Mouse (Mus musculus) layer of hippocampus, adult 11-12 months (tissue): ENCODE results near the gene Usp13.
A peak's percentile ranks its signal among the peaks of the same experiment; 100 is the strongest.

Source experiments
- DNase-seq: peaks from one replicate; pipeline ENCODE4 v3.0.0; 2022; ENCODE audit warnings: low spot score

Gene Usp13

DNA sequence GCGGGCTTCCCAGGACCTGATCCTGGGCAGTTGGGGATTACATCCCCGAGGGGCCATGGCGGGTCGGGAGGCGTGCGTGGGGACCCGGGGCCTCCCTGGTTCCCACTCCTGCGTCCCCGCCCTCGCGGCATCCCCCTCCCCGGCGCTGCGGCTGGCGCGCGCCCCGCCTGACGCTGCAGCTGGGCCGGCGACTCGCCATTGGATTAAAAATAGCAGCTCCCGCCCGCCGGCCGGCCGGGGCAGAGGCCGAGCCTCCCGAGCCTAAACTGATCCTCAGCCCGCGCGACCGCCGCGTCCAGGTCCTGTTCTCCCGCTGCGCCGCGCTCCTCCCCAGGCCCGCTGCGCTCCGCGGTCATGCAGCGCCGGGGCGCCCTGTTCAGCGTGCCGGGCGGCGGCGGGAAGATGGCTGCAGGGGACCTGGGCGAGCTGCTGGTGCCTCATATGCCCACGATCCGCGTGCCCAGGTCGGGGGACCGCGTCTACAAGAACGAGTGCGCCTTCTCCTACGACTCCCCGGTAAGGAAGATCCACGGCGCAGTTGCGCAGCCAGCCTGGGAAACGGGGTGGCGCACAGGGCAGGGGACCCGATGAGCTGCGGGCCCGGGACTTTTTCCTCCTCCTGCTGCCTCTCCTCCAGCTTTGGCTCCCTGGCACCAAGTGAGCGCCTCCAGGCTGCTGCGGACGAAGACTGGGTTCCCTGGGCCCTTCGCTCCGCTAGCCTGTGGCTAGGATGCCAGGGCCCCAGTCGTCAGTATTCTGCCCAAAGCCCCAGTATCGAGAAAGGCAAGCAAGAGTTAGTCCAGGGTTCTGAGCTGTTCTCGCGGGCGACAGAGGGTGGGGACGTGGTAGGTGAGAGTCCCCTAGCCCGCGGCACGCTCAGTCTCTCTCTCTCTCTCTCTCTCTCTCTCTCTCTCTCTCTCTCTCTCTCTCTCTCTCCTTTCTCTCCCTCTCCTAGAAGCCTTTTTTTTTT is at the start of gene Usp13:
Gene Usp13, plus strand, starts transcription at position 190 of the 970 bp plus-strand sequence.
- DNase-seq: peak; percentile 56

DNA sequence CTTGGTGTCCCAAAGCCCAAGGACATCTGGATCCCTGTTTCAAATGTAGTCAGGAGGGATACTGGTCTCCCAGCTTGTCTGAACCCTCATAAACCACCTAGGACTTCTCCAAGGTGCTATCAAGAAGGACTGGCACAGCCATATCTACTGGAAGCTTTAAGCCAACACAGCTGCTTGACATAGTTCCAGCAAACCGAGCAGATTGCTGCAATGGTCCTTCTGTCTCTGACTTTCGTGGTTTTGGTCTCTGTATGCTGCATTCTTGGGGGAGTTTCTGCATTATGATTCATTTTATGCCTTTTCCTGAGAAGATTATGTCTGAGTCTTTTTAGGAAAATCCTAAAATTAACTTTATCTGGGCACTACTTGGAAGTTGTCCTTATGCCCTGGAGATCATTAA is 46.6 kb upstream of the Usp13 start:
- no peak for DNase-seq

DNA sequence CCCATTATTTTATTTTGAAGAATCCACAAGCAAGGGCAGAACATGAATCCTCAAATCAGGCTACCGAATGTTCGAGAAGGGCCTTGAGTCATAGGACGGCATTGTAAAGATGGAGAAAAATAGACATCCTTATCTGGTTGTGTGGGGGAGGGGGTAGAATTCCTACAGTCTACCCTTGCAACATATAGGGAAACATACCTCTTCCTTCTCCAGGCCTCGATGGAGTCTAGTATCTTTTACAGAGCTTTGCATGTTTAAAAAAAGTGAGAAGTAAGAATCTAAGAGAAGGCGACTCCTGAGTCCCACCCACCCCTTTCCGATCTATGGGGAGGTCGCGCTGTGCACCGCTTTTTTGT is 367 bp upstream of the Usp13 start:
- DNase-seq: no peak

DNA sequence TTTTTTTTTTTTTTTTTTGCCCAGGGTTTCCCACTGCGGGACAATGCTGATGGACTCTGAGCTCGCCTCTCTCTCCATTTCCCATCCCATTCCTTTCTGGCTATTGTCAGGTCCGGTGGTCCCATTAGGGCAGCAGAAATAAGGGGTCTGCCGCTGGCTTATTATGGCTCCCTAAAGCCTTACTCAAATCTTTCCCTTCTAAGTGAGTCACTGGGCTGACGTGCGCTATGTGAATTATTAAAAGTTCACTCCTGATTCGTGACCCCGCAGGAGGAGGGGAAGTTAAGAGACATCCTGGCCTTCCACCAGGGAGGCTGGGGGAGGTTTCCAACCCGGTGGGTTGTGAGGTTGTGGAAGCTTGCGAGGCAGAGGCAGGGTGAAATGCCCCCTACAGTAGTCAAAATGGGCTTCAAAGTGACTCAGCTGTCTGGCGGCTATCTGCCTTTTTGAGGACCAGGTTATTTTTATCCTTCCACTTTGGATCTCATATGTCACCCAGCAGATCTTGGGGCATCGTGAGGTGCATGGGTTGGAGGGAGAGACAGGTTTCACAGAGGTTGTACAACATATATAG is 1.1 kb downstream of the Usp13 start:
- DNase-seq: no peak

DNA sequence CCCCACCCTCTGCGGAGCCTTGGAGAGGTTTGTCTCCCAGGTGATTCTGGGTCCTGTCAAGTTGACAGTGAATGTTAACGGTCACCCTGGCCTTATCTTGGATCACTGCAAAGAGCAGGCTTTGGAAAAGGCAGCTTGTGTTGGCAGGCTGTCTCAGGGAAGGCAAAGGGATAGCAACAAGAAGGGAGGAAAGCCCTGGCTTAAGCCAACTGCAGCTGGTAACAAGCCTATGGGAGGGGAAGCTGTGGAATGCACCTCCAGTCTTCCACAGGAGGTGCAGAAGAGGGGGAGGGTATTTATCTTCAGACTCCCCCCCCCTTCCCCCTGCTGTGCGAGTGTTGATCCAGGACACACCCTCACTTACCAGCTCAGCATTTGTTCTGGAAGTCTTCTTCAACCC is 5.3 kb downstream of the Usp13 start:
- no peak for DNase-seq

DNA sequence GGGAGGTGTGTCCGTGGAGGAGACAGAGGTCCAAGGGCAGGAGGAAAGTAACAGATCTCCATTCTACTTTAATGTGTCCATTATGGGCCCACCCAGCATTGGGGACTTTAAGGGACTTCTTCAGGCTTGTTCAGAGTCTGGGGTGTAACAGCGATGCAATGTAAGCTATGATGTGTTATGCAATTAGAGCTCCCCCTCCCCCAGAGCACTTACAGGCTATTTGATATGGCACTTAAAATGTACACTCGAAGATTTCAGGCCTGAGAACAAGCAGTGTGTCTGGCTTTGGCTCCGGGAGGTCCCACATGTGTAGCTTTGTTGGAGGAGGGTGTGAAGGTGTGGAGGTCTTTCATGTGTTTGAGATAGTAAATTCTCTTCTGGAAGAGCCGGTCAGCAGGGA is 7.6 kb downstream of the Usp13 start:
- DNase-seq: no peak

DNA sequence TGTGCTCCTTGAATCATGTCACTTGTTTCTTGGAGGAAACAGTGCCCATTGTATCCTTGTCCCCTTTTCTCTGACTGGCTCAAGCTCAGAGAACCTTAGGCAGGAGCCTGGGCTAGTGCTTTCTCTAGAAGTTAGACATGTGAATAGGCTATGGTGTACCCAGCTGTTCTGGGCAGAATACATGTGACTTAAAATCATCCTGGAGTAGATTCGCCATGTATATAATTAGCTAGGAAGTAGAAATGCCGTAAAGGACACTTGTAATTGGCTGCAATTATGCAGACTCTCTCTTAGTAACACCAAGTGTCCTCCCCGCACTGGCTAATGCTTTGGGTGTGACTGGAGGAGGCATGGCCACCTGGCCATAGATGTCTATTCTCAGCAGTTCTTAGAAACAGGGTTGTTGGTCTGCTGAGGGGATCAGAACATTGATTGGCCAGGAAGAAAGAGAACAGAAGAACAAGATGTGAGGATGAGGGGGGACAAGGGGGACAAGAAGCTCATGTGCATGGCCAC is 8.7 kb downstream of the Usp13 start:
- DNase-seq: no peak

DNA sequence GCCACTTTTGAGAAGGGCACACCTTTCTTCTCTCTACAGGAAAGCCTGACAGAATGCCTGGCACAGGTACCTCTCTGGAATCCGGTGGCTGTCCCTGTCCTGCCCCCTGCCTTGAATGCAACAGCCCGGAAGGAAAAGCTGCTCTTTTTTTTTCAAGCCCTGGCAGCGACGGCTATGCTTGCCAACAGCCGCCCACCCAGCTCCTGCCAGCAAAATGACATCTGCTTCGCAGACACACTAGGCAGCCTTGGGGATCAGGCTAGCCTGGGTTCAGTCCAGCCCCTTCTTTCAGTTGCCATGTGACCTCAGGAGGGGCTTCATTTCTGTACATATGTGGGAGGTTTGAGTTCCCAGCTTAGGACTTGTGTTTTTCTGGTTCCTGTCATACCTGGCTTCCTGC is 9.4 kb downstream of the Usp13 start:
- peak; percentile 65 for DNase-seq

DNA sequence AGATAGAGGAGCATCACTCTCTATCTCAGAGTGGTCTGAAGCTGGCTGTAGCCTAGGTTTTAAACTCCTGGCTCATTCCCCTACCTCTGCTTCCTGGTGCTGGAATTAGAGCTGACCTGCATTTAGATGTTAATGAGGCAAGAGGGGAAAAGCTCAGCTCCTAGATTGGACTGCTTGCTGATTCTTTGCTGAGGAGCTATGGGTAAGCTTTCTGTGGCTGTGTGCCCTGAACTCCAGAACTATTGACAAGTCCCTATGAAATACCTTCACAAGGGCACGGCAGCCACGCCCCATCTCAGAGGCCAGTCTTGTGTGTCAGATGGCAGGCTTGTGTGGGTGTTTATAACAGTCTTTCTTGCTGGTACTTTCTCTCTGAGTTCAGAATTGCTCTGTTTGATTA is 16.5 kb downstream of the Usp13 start:
- no peak for DNase-seq

DNA sequence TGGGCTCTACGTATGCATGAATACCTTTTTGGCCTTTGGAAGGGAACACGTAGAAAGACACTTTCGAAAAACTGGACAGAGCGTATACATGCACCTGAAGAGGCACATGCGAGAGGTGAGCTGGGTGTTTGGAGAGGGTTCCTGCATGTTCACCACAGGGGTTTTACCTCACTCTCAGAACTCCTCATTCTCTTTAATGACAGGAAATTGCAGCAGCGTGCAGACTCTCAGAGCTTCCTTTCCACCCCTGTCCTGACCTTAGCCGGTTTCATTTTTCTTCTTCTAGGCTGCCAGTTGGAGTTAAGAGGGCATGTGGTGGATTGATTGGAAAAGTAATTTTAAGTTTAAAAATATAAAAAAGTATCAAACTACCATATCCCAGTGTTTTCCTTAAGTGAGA is 20.5 kb downstream of the Usp13 start:
- DNase-seq: no peak

DNA sequence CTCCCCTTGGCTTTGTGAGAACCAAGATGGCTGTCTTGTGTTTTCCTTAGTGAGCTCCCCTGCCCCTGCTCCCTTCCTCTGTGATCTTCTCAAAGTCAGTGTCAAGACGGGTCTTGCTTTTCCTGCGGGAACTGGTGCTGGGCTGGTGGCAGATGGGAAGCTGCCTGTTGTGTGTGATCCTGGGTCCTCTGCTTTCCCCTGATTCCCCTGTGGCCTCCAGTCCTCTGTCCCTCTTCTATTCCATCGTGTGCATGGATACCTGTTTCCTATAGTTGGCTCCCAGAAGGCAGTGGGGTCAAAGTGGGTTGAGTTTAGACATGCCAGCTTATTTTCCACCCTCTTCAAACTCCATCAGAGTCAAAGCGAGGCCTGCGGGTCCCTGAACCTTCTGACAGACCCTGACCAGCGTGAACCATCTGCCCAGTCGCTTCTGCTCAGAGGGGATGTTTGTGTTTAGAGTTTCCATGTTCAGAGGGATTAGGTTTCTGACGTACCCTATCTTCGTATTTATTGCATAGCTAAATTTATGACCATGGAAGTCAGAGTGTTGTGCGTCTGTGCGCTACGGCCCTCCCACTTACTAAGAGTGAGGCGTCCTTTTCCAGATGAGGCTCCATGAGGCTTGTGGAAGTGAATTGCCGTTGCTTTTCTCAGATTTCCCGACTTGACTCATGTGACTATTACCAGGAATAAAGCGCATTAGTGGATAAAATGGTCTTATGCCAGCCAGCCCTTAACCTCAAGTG is 39.2 kb downstream of the Usp13 start:
- DNase-seq: no peak

DNA sequence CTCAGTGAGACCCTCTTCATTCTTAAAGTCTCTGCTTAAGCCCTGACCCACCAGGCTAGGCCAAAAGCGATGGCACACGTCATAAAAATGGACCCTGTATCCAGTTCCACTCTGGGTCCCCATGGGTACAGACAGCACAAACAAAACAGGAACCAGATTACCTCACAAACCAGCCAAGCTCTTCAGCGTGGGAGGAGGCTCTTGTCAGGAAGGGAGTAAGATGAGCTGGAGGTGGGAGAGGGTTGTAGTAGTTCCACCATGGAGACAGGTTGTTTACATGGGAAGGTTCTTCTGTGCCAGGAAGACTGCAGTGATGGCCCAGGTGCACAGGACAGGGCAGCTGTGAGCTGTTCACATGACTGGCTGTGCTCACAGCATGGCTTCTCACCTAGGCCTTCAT is 53.7 kb downstream of the Usp13 start:
- DNase-seq: no peak

DNA sequence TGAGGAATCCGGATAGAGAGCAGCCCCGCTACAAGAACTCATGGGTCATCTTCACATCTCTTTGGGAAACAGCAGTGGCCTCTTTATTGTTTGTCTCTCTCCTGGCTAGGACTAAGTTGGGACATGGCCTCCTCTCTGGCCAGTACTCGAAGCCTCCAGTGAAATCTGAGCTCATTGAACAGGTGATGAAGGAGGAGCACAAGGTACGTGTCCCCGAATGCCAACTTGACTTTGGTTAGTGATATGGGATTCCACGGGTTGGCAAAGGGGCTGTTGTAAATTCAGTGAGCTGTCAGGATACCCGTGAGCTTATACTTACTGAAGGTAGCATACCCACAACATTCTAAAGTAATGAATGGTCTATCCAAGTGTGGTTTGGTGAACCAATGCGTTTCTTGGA is 69.0 kb downstream of the Usp13 start:
- DNase-seq: no peak

DNA sequence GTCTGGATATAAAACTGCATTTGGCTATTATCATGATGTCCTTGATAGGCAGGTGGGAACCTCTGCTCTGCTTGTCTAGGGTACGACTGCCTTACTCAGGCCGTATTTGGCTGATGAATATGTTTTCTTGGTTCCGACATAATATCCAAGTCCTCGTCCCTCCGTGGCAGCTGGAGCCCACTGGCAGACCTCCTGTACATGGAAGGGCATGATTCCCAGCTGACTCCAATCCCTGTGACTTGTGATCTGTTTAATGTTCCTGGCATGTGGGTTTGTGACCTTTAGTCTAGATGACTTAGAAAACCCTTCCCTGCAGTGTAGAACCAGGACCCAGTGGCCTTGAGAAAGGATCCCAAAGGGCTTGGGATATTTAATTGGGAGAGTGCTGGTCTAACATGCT is 71.5 kb downstream of the Usp13 start:
- DNase-seq: no peak

DNA sequence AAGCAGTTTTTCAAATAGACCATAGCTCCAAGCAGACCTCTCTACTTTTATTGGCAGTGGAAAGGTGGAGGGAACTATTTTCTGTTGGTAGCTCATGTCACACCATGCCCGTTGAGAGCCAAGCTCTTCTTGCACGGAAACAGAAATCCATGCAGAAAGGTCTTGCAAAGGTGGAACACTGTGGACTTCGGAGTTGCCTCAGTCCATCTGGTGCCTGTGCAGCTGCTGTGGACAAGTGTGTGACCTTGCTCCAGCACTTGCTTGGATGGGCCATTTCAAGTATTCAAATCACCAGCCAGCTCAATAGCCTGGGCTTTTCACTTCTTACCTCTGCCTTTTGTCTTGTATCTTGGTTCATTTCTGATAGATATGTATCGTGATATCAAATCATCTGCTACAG is 72.8 kb downstream of the Usp13 start:
- no peak for DNase-seq

DNA sequence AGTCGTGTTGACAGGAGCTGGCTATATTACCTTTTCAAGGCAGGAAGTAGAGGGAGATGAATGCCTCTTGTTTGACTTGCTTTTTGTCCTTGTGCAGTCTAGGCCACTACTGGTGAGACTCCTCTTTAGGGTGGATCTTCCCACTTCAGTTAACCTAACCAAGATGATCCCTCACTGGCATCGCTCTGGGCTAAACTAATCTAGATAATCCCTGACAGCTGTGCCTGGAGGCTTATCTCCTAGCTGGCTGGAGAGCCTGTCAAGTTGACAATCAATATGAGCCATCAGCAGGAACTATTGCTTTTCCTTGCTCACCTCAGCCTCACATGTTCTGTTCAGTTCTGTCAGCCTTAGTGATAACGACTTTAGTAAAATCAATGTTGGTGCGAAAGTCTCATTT is 86.1 kb downstream of the Usp13 start:
- no peak for DNase-seq

DNA sequence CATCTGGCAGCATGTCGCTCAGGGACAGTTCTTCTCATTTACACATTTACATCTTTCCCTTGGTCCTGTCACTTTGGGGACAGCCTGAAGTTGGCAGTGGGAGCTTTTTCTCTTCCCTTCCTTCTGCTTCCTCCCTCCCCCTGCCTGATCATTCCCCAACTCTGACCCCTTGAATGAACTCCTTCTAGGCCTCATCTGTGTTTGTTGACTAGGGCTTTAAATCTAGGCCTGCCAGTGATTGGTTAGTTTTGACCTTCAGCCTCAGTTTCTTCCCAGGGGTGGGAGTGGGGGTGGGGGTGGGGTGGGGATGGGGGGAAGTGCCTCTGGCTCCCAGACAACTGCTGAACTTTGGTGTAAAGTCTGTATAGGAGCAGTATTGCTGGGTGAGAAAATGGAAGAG is 87.3 kb downstream of the Usp13 start:
- DNase-seq: no peak

DNA sequence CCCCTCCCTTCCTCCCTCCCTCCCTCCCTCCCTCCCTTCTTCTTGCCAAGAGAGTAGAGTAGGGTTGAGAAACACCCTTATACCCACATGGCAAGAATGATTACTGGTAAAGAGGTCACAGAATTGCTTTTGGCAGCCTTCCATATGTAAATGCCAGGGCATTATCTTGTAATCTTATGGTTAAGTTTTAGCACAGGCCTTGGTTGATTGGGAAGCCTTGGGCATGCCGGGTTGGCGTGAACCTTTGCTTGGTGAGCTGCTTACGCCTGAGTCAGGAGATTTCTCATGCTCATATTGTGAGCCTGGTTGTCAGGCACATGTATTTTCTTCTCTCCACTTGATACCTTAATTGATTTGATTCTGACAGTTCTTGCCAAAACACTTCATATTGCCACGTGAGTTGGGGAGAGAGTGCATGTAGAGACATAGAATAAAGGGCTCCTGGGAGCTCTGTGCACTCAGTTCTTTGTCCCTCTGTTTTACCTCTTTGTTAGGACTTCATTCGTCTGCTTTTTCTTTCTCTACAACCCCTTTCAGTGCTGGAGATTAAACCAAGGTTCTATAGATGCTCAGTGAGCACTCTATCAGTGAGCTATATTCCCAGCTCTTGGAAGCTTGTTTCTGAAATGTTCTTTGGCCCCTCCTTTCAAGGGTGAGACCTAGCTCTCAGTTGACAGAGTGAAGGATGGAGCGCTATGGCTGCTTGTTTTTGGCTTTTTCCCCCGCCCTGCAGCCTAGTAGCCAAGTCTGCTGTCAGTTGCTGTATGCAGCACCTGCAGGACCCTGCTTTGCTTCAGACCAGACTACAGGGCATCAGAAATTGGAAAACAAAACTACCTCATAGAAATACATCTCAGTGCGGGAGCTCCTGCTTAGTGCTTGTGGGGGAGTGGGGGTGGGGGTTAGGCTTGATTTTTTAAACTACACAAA is 88.8 kb downstream of the Usp13 start:
- DNase-seq: no peak

DNA sequence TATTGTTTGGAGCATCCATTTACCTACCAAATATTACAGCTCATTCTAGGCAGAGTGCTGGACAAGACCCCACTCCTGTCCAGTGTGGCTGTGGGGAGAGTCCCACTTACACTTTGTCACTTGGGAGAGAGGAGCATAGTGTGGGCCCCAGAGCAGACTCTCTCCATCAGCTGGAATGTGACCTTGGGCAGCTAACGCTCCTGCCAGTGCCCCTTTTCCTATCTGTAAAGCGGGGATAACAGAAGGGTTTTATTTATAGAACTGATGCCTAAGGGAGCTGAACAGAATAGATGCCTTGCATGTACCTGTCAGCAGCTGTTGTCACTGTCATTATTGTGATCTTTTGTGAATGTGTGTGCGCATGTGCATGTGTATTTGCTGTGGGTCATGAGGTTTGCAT is 91.1 kb downstream of the Usp13 start:
- DNase-seq: no peak

DNA sequence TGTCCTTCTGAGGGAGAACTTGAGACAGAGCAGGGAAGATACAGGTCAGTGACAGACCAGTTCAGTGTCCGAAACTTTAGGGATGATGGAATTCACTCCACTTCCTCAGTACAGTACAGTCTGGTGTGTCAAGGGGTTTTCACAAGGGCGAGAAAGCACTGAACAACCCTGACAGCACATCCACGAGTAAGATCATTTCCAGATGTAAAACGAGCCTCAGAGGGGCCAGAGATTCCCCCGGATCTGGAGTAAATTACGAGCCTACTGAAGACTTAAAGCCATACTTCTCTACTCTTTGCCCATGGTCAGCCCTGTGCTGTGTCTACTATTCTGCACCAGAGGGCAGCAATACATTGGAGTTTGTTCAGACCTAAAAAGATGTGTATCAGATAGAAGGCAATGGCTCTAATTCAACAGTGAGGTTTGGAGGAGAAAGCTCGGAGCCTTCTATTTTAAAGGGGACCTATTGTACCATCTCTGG is 92.8 kb downstream of the Usp13 start:
- DNase-seq: peak; percentile 68

DNA sequence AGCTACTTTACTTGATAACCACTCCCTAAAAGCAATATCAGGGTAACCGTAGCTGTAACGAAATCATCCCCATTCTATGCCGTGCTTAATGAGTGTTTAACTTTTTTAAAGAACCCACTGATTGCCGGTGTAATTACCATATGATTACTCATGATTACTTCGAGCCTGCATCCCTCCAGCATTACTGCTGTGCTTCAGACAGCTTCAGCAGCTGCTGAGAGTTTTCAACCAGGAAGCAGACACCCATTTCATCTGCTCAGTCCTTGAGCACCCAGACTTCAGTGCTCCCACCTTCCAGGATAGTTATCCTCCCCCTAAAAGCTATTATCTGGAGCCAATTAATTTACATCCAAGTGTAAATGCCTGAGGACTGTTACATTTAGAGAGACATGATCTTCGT is 106.8 kb downstream of the Usp13 start:
- DNase-seq: no peak
